Mouse (Mus musculus) heart, adult 8-10 months (tissue): Measurements from ENCODE around the gene Dtwd1. TPM values are rescaled to one million over a fixed set of nuclear protein-coding genes. Genes with fewer than 3 reads are reported as not detected.
A peak's percentile ranks its signal among the peaks of the same experiment; 100 is the strongest.
"Not testable (repeated sequence)": the region's sequence is repeated elsewhere in the genome, so short reads cannot be mapped to it uniquely, and the experiment has no call there.

Experiments
- DNase-seq: peaks from one replicate; pipeline ENCODE4 v3.0.0; 2022; ENCODE audit warnings: low spot score
- total RNA-seq, 4 experiments: library from RNA; stranded (reverse); gene quantifications; 2 replicates each; pipeline ENCODE4 v1.2.4; 2022

The Dtwd1 gene
- total RNA-seq = 1 to 10 TPM; 4.8 to 8.9 (median 6.8) TPM

- DNase-seq = peak; percentile 97
Observed at GRCm38 (mm10) chr2:126151855-126152571, at the start of gene Dtwd1, which contains the start of gene Fam227b. TSS of gene Dtwd1 (plus strand) at chr2:126152141. TSS of gene Fam227b (minus strand) at chr2:126152004.

DNA sequence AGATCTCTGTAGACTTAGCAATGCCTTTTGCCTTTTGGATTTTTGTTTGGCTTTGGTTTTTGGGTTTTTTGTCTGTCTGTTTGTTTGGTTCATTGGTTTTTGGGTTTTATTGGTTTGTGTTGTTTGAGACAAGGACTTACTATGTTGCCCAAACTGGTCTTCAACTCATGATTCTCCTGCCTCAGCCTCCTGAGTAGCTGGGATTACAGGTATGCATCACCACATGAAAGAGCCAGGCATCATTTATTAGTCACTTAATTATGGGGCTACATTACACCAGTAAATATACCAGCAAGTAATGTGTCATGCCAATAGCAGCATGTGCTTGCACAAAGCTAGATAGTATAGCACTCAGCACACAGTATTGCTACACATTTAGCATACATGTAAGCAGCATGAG, 4.2 kb upstream of the Dtwd1 start:
- DNase-seq = no peak

DNA sequence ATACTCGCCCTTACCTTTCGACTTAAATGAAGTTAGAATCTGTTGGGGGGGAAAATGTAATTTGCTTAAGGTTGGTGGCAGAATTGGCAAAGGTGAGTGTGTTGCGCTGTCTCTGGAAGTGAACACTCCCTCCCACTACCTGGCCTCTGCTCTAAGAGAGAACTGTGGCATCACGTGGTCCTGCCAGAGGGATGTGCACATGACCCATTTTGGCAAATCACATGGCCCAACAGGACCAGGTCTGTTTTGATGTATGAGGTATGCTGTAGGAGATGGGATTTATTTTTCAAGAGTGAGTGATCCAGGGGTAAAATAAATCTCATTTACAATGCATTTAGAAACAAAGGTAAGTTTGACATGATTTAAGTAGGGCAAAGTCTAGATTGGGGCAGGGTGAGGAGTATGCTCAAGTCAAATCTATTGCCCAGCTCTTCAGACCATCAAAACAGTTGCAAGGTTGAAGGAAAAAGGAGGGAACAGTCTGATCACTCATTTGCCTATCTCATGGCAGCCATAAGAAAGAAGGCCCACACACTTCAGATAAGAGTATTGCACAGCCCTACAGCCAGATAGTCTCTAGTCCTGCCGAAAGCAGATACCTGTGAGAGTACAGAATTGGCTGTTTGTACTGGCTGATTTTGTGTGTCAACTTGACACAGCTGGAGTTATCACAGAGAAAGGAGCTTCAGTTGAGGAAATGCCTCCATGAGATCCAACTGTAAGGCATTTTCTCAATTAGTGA, 13.5 kb downstream of the Dtwd1 start:
- no peak for DNase-seq

DNA sequence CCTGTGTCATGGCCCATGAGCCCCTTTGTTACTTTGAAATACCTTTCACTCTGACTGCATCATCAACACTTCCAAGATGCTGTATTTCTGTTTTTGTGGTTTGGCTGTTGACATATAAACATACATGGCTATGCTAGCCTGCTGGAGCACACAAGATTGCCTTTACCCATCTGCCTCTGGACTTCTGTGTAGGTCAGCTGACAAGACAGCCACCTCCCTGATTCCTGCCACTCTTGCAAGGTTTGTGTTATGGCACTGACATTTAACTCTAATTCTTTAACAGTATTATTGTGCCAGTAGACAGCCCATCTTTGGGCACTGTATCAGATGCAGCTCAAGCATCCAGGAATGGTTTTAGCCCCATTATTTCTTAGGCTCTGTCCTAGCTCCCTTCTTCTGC, 14.4 kb downstream of the Dtwd1 start:
- DNase-seq = no peak

GRCm38 (mm10) chr2:126166848-126167617, 15.1 kb downstream of the Dtwd1 start:
- no peak for DNase-seq

- no peak for DNase-seq
Observed at GRCm38 (mm10) chr2:126171427-126171826, 19.5 kb downstream of the Dtwd1 start.

- DNase-seq = no peak
Observed at GRCm38 (mm10) chr2:126191306-126191705, 39.4 kb downstream of the Dtwd1 start.

DNA sequence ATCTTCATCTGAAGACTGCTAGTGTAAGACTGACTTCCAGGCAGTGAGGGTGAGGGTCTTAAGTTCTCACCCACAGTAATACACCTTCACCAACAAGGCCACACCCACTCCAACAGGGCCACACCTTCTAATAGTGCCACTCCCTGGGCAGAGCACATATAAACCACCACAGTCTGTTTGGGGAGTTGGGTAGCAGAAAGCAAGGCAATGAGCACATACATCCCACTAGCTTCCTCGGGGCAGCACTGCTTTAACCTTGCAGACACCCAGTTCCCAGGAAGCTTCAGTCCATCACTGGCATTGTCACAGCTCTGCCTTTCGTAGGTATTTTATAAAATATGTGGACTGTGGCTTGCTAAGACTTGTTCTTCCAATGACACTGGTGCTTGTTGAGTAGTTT, 40.2 kb downstream of the Dtwd1 start:
- no peak for DNase-seq

DNA sequence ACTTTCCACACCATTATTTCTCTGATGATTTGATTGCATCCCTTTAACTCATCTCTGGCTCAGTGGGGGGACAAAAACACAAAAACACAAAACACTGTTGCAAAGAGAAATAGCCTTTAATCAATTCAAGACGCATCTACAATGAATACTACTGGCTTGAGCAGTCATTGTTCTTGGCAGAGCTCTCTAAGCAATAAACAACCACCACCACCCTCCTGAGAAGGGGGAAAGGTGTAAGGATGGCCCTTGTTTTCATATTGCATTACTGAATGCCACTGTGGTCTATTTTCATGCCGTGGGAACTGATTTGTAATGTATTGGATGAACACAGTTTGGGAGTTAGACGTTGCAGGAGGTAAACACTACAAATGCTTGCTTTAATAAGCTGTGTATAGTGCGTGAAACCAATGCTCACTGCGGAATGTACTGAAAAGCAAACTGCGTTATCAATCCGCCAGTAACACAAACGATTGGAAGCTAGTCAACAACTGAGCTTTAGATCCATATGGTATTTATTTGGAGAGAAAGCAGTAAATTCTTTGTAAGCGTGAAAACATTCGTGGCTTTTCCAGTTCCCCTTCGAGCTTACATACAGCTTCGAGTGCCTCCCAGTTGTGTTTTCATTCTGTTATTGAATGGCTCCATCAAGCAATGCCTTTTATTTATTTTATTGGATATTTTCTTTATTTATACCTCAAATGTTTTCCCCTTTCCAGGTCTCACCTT, 43.9 kb downstream of the Dtwd1 start:
- DNase-seq = no peak

GRCm38 (mm10) chr2:126198971-126199370, 47.0 kb downstream of the Dtwd1 start:
- DNase-seq = no peak

GRCm38 (mm10) chr2:126211011-126211680, 59.2 kb downstream of the Dtwd1 start:
- DNase-seq = peak; percentile 31

DNA sequence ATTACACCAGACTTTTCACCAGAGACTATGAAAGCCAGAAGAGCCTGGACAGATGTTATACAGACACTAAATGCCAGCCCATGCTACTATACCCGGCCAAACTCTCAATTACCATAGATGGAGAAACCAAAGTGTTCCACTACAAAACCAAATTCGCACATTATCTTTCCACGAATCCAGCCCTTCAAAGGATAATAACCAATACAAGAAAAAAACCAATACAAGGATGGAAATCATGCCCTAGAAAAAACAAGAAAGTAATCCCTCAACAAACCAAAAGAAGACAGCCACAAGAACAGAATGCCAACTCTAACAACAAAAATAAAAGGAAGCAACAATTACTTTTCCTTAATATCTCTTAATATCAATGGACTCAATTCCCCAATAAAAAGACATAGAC, 62.9 kb downstream of the Dtwd1 start, which contains the start of gene Gm17555:
Gene Gm17555 (plus strand): TSS at position 301 of the 400 bp plus-strand sequence.
- DNase-seq = not testable (repeated sequence)

Other genes starting within 250 kb of the Dtwd1 start
- 1 to 10 TPM; 1.6 to 4.1 (median 2.5) TPM for gene Fgf7, start 117.5 kb upstream of the Dtwd1 start, total RNA-seq
- not detected for gene Fam227b, start 137 bp upstream of the Dtwd1 start, total RNA-seq
- not detected for gene Gm17555, start 63.0 kb downstream of the Dtwd1 start, total RNA-seq